Mouse (Mus musculus) gastrocnemius, adult 8-10 months (tissue): ENCODE results near the gene Ctcf. TPM values are rescaled to one million over a fixed set of nuclear protein-coding genes. Genes with fewer than 3 reads are reported as not detected.

Experiments used
- DNase-seq, 2 experiments: peaks; one replicate each; pipeline ENCODE4 v3.0.0; 2022; ENCODE audit warnings: low spot score in 2 of 2
- total RNA-seq, 4 experiments: library from RNA; stranded (reverse); gene quantifications; 2 replicates each; pipeline ENCODE4 v1.2.4; 2022

Ctcf gene
- total RNA-seq, 4 experiments from 2014 or later = 32.9 to 39.2 (median 34.2) TPM

- DNase-seq = no peak
Observed at GRCm38 (mm10) chr8:105645205-105645604, 8.8 kb downstream of the Ctcf start.

- DNase-seq = no peak
Observed at GRCm38 (mm10) chr8:105648929-105649328, 12.6 kb downstream of the Ctcf start.

- no peak for DNase-seq
Observed at GRCm38 (mm10) chr8:105657641-105658040, 21.3 kb downstream of the Ctcf start.

DNA sequence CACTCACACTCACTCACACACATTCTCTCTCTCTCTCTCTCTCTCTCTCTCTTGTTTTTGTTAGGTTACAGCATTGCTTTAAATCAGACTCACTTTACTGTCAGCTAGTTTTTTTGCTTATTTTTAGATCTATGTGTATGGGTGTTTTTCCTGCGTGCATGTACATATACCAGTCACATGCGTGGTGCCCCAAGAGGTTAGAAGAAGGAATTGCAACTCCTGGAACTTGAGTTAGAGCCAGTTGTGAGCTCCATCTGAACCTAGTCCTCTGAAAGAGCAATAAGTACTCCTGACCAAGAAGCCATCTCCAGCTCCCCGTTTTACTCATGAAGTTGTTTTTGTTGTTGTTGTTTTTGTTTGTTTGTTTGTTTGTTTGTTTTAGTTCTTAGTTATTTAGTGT is 24.8 kb downstream of the Ctcf start:
- DNase-seq = no peak

DNA sequence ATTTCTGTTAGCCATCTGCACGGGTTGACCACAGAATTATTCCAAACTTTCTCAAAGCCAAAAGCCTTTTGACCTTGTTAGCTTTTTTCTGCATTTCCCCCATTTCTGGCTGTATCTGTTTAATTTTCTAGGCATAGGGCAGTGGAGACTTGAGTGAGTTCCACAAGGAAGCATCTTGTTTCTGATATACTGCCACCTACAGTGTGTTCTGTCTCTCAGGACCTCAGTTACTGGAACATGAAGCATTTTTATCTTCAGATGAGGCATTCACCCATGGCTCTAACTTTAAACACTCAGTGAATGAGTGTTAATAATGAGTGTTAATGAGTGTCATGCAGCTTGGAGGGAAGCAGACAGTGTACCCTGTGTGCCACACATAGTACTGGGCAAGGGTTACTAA is 41.5 kb downstream of the Ctcf start:
- DNase-seq = no peak

- no peak for DNase-seq
Observed at GRCm38 (mm10) chr8:105685325-105685724, 49.0 kb downstream of the Ctcf start.

- peak in 1 of 2 experiments; percentile 43 for DNase-seq
Observed at GRCm38 (mm10) chr8:105685796-105686308, 49.5 kb downstream of the Ctcf start, which contains the start of gene Carmil2. Gene Carmil2 (plus strand): TSS chr8:105686274.

GRCm38 (mm10) chr8:105686551-105686950 is 50.2 kb downstream of the Ctcf start:
- DNase-seq = no peak

DNA sequence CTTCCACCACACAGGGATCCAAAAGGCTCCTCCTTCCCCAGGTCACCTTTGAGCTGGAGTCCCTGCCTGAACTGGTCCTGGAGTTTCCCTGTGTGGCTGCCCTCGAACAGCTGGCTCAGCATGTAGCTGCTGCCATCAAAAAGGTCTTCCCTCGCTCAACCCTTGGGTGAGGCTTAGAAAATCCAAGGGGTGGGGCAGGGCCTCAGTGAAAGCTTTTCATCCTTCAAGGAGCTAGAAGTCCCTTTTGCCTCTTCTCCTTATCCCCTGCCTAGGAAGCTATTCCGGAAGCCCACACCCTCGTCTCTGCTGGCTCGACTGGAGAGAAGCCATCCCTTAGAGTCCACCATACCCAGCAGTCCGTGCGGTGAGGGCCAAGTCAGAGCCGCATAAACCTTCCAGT is 51.1 kb downstream of the Ctcf start:
- no peak for DNase-seq

- no peak for DNase-seq
Observed at GRCm38 (mm10) chr8:105688242-105688752, 51.9 kb downstream of the Ctcf start.

- DNase-seq = no peak
Observed at GRCm38 (mm10) chr8:105689256-105689982, 53.1 kb downstream of the Ctcf start.

GRCm38 (mm10) chr8:105689983-105690360 is 53.6 kb downstream of the Ctcf start:
- DNase-seq = no peak

GRCm38 (mm10) chr8:105690978-105691377 is 54.6 kb downstream of the Ctcf start:
- DNase-seq = no peak

- DNase-seq = no peak
Observed at GRCm38 (mm10) chr8:105692449-105693182, 56.2 kb downstream of the Ctcf start.

- DNase-seq = no peak
Observed at GRCm38 (mm10) chr8:105693648-105694047, 57.3 kb downstream of the Ctcf start.

DNA sequence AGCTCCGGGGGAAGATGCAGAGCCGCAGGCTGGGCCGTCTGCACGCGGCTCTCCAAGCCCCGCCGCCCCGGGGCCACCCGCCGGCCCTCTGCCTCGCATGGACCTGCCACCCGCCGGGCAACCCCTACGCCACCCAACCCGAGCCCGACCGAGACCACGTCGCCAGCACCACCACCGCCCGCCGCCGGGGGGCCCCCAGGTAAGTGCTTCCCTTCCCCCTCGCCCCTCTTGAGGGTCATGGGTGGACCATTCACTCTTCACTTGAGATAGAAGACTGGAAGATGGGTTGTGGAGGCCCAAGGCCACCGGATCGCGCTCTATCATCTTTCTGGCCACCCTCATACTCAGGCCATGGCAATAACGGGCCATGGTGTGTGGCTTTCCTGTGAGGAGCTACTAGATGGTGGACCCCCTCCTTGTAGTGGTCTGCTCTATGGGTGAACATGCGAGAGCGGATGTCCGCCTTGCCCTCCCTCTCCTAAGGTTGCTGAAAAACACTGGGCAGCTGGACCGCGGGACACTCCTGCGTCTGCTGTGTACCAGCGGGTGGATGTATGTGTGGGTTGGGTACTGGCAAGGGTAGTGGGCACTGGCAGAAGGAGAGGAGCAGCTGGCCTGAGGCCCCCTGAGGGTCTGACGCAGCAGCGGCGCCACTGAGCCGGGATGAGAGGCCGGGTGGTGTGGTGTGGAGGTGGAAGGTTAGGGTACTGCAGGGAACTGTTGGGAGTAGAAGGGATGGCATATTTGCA is 57.9 kb downstream of the Ctcf start:
- no peak for DNase-seq

DNA sequence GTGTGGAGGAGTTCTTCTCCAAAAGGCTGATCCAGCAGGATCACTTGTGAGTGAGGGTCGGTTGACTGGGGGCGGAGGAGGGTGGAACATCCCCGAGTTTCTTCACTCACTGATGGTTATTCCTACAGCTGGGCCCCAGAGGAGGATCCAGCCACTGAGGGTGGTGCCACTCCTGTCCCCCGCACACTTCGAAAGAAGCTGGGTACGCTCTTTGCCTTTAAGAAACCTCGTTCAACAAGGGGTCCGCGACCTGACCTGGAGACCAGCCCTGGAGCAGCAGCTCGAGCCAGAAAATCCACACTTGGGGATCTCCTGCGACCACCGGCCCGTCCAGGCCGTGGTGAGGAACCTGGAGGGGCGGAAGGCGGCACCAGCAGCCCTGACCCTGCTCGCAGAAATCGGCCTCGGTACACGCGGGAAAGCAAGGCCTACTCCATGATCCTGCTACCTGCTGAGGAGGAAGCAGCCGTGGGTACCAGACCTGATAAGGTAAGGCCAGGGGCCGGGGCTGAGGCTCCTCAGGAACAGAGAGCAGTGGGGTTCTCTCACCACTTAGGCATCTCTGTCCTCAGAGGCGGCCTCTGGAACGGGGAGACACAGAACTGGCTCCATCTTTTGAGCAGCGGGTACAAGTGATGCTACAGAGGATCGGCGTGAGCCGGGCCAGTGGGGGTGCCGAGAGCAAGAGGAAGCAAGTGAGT is 58.9 kb downstream of the Ctcf start:
- no peak for DNase-seq

GRCm38 (mm10) chr8:105697196-105697780 is 60.9 kb downstream of the Ctcf start:
- no peak for DNase-seq

GRCm38 (mm10) chr8:105698734-105699133 is 62.4 kb downstream of the Ctcf start:
- no peak for DNase-seq

DNA sequence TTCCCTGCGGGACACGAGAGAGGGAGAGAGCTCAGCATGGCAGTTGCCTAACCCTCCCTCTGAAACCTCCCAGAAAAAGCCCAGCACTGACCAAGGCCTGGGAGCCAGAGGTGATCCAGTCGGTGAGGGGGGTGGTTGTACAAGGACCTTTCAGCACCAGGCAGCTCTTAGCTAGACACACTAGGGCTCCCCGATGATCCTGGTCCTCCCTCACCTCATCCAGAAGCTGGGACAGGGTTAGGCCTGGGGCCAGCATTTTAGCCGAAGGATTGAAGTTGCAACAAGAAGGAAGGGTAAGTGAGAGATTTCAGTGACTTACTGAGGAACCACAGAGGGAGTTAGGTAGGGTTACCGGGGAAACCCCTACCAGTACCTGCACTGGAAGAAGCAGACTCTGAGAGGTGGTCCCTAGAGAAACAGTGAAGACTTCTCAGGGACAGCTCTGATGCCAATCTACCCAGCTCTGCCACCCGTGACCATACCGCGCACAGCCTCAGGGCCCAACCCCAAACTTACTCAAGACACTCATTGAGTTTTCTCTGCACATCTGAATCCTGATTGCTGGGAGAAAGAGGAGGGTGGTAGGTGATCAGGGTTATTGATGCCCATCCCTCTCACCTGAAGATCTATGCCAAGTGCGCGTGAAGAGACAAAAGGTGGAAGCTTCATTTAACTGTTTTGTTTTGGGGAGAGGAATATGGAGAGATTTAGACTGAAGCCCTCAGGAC is 63.3 kb downstream of the Ctcf start:
- no peak for DNase-seq
